Mouse (Mus musculus) forebrain, embryonic 14.5 days (tissue): ENCODE measurements at regions not wholly inside any gene's neighbourhood (a gene's known extent, or its start where the extent isn't known, plus 50 kb on each side); places are given as distances from the start of the nearest gene placed in this dataset.

Source experiments
- ATAC-seq: fragments of 200-750 bp; cut with Nextera tagmentation; 2 replicates; pipeline ENCODE4 v1.8.0; 2017; ENCODE audit warnings: mild to moderate bottlenecking, moderate library complexity
- DNase-seq: peaks from one replicate; pipeline ENCODE4 v3.0.0-alpha.2; 2015; ENCODE audit warnings: low spot score
- H3K27ac ChIP-seq: fragments of 300-500 bp; sonication (generic); 2 replicates; pipeline ENCODE4 v1.5.1; 2014; ENCODE audit warnings: low read depth, mild to moderate bottlenecking, control low read depth, low read length, moderate library complexity
- H3K27me3 ChIP-seq: fragments of 300-500 bp; sonication (generic); replicated peaks from 2 replicates; pipeline ENCODE4 v1.6.1; 2014; ENCODE audit warnings: low read length, control low read depth, mixed read lengths; ENCODE audit not compliant: control insufficient read depth, insufficient read depth
- H3K36me3 ChIP-seq: fragments of 300-500 bp; sonication (generic); 2 replicates; pipeline ENCODE4 v1.6.1; 2014; ENCODE audit warnings: low read length, control low read depth; ENCODE audit not compliant: control insufficient read depth, insufficient read depth
- H3K4me1 ChIP-seq: fragments of 300-500 bp; sonication (generic); 2 replicates; pipeline ENCODE4 v1.6.1; 2014; ENCODE audit warnings: antibody characterized with exemption, low read length, control low read depth; ENCODE audit not compliant: control insufficient read depth, insufficient read depth
- H3K4me2 ChIP-seq: fragments of 300-500 bp; sonication (generic); 2 replicates; pipeline ENCODE4 v1.6.1; 2014; ENCODE audit warnings: mild to moderate bottlenecking, control low read depth, low read length
- H3K4me3 ChIP-seq: fragments of 300-500 bp; sonication (generic); 2 replicates; pipeline ENCODE4 v1.5.1; 2014; ENCODE audit warnings: low read depth, low read length, control low read depth
- H3K9ac ChIP-seq: fragments of 300-500 bp; sonication (generic); 2 replicates; pipeline ENCODE4 v1.6.1; 2014; ENCODE audit warnings: mild to moderate bottlenecking, low read length, control low read depth, moderate library complexity
- H3K9me3 ChIP-seq: fragments of 300-500 bp; sonication (generic); replicated peaks from 2 replicates; pipeline ENCODE4 v1.6.1; 2016; ENCODE audit warnings: low read length, control low read depth, mixed read lengths; ENCODE audit not compliant: control insufficient read depth
- whole genome bisulfite sequencing: fragments of 180-500 bp; shearing (Covaris S2); extraction: QIAGEN DNeasy Blood & Tissue Kit; methylation state at CpG from one replicate; pipeline ENCODE4 v1.1.7; 2014; 5-methylcytosine and 5-hydroxymethylcytosine counted together

GRCm38 (mm10) chr10:56546824-56547223 is 169.7 kb downstream of the Gja1 start:
- Histone ChIP-seq H3K27me3 (no peaks in the 10 kb centered on the region), H3K4me1 (0 out of 2 replicates have a peak, but pooled peaks cover 4% of the 10 kb centered on the region), H3K9me3 (no peaks in the 10 kb centered on the region), H3K4me2 (no peak overlapping the region), H3K36me3 (no peaks in the 10 kb centered on the region), H3K9ac (no peak overlapping the region), H3K27ac (peak overlapping the region; percentile 0; the same call in 1 of the 2 replicates), H3K4me3 (no peak overlapping the region)
- WGBS, result 22% methylated on average over 2 of the region's 2 CpGs
- ATAC-seq, result peak; percentile 85
- DNase-seq, result peak; percentile 61

- Histone ChIP-seq H3K4me3 (no peak overlapping the region), H3K27me3 (no peaks in the 10 kb centered on the region), H3K27ac (no peak overlapping the region), H3K36me3 (no peaks in the 10 kb centered on the region), H3K4me2 (no peak overlapping the region), H3K9me3 (no peaks in the 10 kb centered on the region), H3K9ac (no peak overlapping the region), H3K4me1 (0 out of 2 replicates have a peak, but pooled peaks cover 4% of the 10 kb centered on the region)
- WGBS, result 92% methylated on average over 3 of the region's 4 CpGs
- DNase-seq (no peak), ATAC-seq (no peak)
Observed at GRCm38 (mm10) chr10:56547825-56548224, 170.7 kb downstream of the Gja1 start.

- H3K36me3 ChIP-seq, result no peaks in the 10 kb centered on the region
- H3K27ac ChIP-seq, result no peak overlapping the region
- 91% methylated on average over 12 of the region's 12 CpGs for WGBS
- H3K9me3 ChIP-seq, result no peaks in the 10 kb centered on the region
- ATAC-seq (no peak), DNase-seq (no peak)
- no peaks in the 10 kb centered on the region for H3K27me3 ChIP-seq
- no peak overlapping the region for H3K4me2 ChIP-seq
- H3K4me3 ChIP-seq, result no peak overlapping the region
- H3K9ac ChIP-seq, result no peak overlapping the region
- H3K4me1 ChIP-seq, result no peaks in the 10 kb centered on the region
Observed at GRCm38 (mm10) chr10:56566836-56567442, 189.8 kb downstream of the Gja1 start.

- Histone ChIP-seq H3K9ac (no peak overlapping the region), H3K27ac (no peak overlapping the region), H3K27me3 (no peaks in the 10 kb centered on the region), H3K4me2 (no peak overlapping the region), H3K4me3 (no peak overlapping the region), H3K9me3 (no peaks in the 10 kb centered on the region), H3K36me3 (no peaks in the 10 kb centered on the region), H3K4me1 (no peaks in the 10 kb centered on the region)
- DNase-seq (peak; percentile 15), ATAC-seq (peak; percentile 42; the same call in 1 of the 2 replicates)
- WGBS, result 30% methylated on average over 6 of the region's 6 CpGs
Observed at GRCm38 (mm10) chr10:56582065-56582464, 204.9 kb downstream of the Gja1 start.

GRCm38 (mm10) chr10:56587205-56587604 is 210.1 kb downstream of the Gja1 start:
- no peaks in the 10 kb centered on the region for H3K4me1 ChIP-seq
- WGBS, result 58% methylated on average over 2 of the region's 2 CpGs

GRCm38 (mm10) chr10:56597382-56597781 is 220.3 kb downstream of the Gja1 start:
- no peaks in the 10 kb centered on the region for H3K36me3 ChIP-seq
- no peaks in the 10 kb centered on the region for H3K27me3 ChIP-seq
- ATAC-seq (no peak), DNase-seq (no peak)
- 84% methylated on average over 5 of the region's 5 CpGs for WGBS
- no peak overlapping the region for H3K9ac ChIP-seq
- H3K27ac ChIP-seq, result no peak overlapping the region
- H3K4me1 ChIP-seq, result no peaks in the 10 kb centered on the region
- no peaks in the 10 kb centered on the region for H3K9me3 ChIP-seq
- H3K4me2 ChIP-seq, result no peak overlapping the region
- no peak overlapping the region for H3K4me3 ChIP-seq

More at GRCm38 (mm10) chr10:56587205-56587604, 210.1 kb downstream of the Gja1 start:
- DNase-seq (no peak), ATAC-seq (no peak)
- Histone ChIP-seq H3K36me3 (no peaks in the 10 kb centered on the region), H3K9me3 (no peaks in the 10 kb centered on the region), H3K4me3 (no peak overlapping the region), H3K4me2 (no peak overlapping the region), H3K27ac (no peak overlapping the region), H3K9ac (no peak overlapping the region), H3K27me3 (no peaks in the 10 kb centered on the region)

- Histone ChIP-seq H3K4me1 (no peaks in the 10 kb centered on the region), H3K27me3 (no peaks in the 10 kb centered on the region), H3K27ac (no peak overlapping the region), H3K4me3 (no peak overlapping the region), H3K9ac (no peak overlapping the region), H3K9me3 (no peaks in the 10 kb centered on the region), H3K36me3 (no peaks in the 10 kb centered on the region), H3K4me2 (no peak overlapping the region)
- 89% methylated on average over 3 of the region's 3 CpGs for WGBS
- DNase-seq, result no peak
- no peak for ATAC-seq
Observed at GRCm38 (mm10) chr10:56598191-56598590, 221.1 kb downstream of the Gja1 start.

- Histone ChIP-seq H3K36me3 (no peaks in the 10 kb centered on the region), H3K4me2 (no peak overlapping the region), H3K4me1 (no peaks in the 10 kb centered on the region), H3K4me3 (no peak overlapping the region), H3K27ac (no peak overlapping the region), H3K9me3 (no peaks in the 10 kb centered on the region), H3K9ac (no peak overlapping the region), H3K27me3 (no peaks in the 10 kb centered on the region)
- 70% methylated on average over 4 of the region's 4 CpGs for WGBS
- DNase-seq (no peak), ATAC-seq (no peak)
Observed at GRCm38 (mm10) chr10:56599923-56600322, 222.8 kb downstream of the Gja1 start.

- peak; percentile 63 for ATAC-seq
Observed at GRCm38 (mm10) chr10:56611564-56612288, 234.6 kb downstream of the Gja1 start.

More at GRCm38 (mm10) chr10:56611564-56612288, 234.6 kb downstream of the Gja1 start:
- no peak overlapping the region for H3K27ac ChIP-seq
- no peaks in the 10 kb centered on the region for H3K36me3 ChIP-seq
- no peaks in the 10 kb centered on the region for H3K27me3 ChIP-seq
- no peak overlapping the region for H3K4me3 ChIP-seq
- peak; percentile 34 for DNase-seq
- no peak overlapping the region for H3K4me2 ChIP-seq
- H3K4me1 ChIP-seq, result no peaks in the 10 kb centered on the region
- H3K9ac ChIP-seq, result no peak overlapping the region
- WGBS, result 71% methylated on average over 8 of the region's 8 CpGs
- no peaks in the 10 kb centered on the region for H3K9me3 ChIP-seq
